Mouse (Mus musculus): Measurements from ENCODE around the gene Gtf2ird1.
"Not testable (repeated sequence)": the region's sequence is repeated elsewhere in the genome, so short reads cannot be mapped to it uniquely, and the experiment has no call there.

Gene Gtf2ird1

GRCm38 (mm10) chr5:134347066-134347465 lies 109.5 kb downstream of the Gtf2ird1 start:
- no peak for DNase-seq (ENCODE audit: extremely low spot score, low spot score)

GRCm38 (mm10) chr5:134345449-134345848 lies 111.1 kb downstream of the Gtf2ird1 start:
- no peak for DNase-seq (ENCODE audit: extremely low spot score, low spot score)

- no peak for DNase-seq (ENCODE audit: extremely low spot score, low spot score)
These were observed 112.4 kb downstream of the Gtf2ird1 start for GRCm38 (mm10) chr5:134344076-134344475.

- not testable (repeated sequence) for DNase-seq (ENCODE audit: extremely low spot score, low spot score)
These were observed 113.0 kb downstream of the Gtf2ird1 start for GRCm38 (mm10) chr5:134343530-134343929.

GRCm38 (mm10) chr5:134342503-134343205 lies 113.9 kb downstream of the Gtf2ird1 start:
- DNase-seq (ENCODE audit: extremely low spot score, low spot score): no peak

- no peak for DNase-seq (ENCODE audit: extremely low spot score, low spot score)
These were observed 114.8 kb downstream of the Gtf2ird1 start for GRCm38 (mm10) chr5:134341721-134342120.

GRCm38 (mm10) chr5:134341321-134341720 lies 115.2 kb downstream of the Gtf2ird1 start:
- no peak for DNase-seq (ENCODE audit: extremely low spot score, low spot score)

- no peak for DNase-seq (ENCODE audit: extremely low spot score, low spot score)
These were observed 116.4 kb downstream of the Gtf2ird1 start for GRCm38 (mm10) chr5:134340101-134340522.

- not testable (repeated sequence) for DNase-seq (ENCODE audit: extremely low spot score, low spot score)
These were observed 119.5 kb downstream of the Gtf2ird1 start for GRCm38 (mm10) chr5:134337012-134337411.

- no peak for DNase-seq (ENCODE audit: extremely low spot score, low spot score)
These were observed 123.8 kb downstream of the Gtf2ird1 start for GRCm38 (mm10) chr5:134332743-134333142.

- DNase-seq (ENCODE audit: extremely low spot score, low spot score): no peak
These were observed 126.4 kb downstream of the Gtf2ird1 start for GRCm38 (mm10) chr5:134330082-134330481.

- DNase-seq (ENCODE audit: extremely low spot score, low spot score): no peak
These were observed 127.2 kb downstream of the Gtf2ird1 start for GRCm38 (mm10) chr5:134329311-134329710.

GRCm38 (mm10) chr5:134328482-134329001 lies 128.0 kb downstream of the Gtf2ird1 start:
- no peak for DNase-seq (ENCODE audit: extremely low spot score, low spot score)

GRCm38 (mm10) chr5:134325856-134326566 lies 130.5 kb downstream of the Gtf2ird1 start:
- DNase-seq (ENCODE audit: extremely low spot score, low spot score): no peak

- DNase-seq (ENCODE audit: extremely low spot score, low spot score): no peak
These were observed 132.6 kb downstream of the Gtf2ird1 start for GRCm38 (mm10) chr5:134323869-134324268.

- DNase-seq (ENCODE audit: extremely low spot score, low spot score): no peak
These were observed 133.2 kb downstream of the Gtf2ird1 start for GRCm38 (mm10) chr5:134323311-134323710.

GRCm38 (mm10) chr5:134322355-134322754 lies 134.2 kb downstream of the Gtf2ird1 start:
- no peak for DNase-seq (ENCODE audit: extremely low spot score, low spot score)

GRCm38 (mm10) chr5:134321699-134322098 lies 134.8 kb downstream of the Gtf2ird1 start:
- DNase-seq (ENCODE audit: extremely low spot score, low spot score): no peak

- no peak for DNase-seq (ENCODE audit: extremely low spot score, low spot score)
These were observed 137.6 kb downstream of the Gtf2ird1 start for GRCm38 (mm10) chr5:134318903-134319302.

GRCm38 (mm10) chr5:134316721-134317120 lies 139.8 kb downstream of the Gtf2ird1 start:
- DNase-seq (ENCODE audit: extremely low spot score, low spot score): no peak

- DNase-seq (ENCODE audit: extremely low spot score, low spot score): peak; percentile 48
These were observed 140.7 kb downstream of the Gtf2ird1 start for GRCm38 (mm10) chr5:134315623-134316350.

All from neural tube, embryonic 10.5 days (tissue).